Mouse (Mus musculus) lung, postnatal 0 days (tissue): ENCODE measurements at regions not wholly inside any gene's neighbourhood (a gene's known extent, or its start where the extent isn't known, plus 50 kb on each side); places are given as distances from the start of the nearest gene placed in this dataset.

Experiments used
- ATAC-seq: fragments of 200-750 bp; cut with Nextera tagmentation; 2 replicates; pipeline ENCODE4 v1.8.0; 2017; ENCODE audit warnings: moderate library complexity
- DNase-seq: peaks from one replicate; pipeline ENCODE4 v3.0.0-alpha.2; 2016; ENCODE audit warnings: low spot score
- H3K27ac ChIP-seq: fragments of 300-500 bp; sonication (generic); 2 replicates; pipeline ENCODE4 v1.5.1; 2014; ENCODE audit warnings: antibody characterized with exemption, mild to moderate bottlenecking, low read length, mixed read lengths
- H3K27me3 ChIP-seq: fragments of 300-500 bp; sonication (generic); replicated peaks from 2 replicates; pipeline ENCODE4 v1.6.1; 2014; ENCODE audit warnings: low read length, mixed read lengths; ENCODE audit not compliant: insufficient read depth
- H3K36me3 ChIP-seq: fragments of 300-500 bp; sonication (generic); 2 replicates; pipeline ENCODE4 v1.6.1; 2014; ENCODE audit warnings: low read length, mixed read lengths; ENCODE audit not compliant: insufficient read depth
- H3K4me1 ChIP-seq: fragments of 300-500 bp; sonication (generic); 2 replicates; pipeline ENCODE4 v1.6.1; 2014; ENCODE audit warnings: antibody characterized with exemption, low read depth, low read length, mixed read lengths; ENCODE audit not compliant: insufficient read depth
- H3K4me2 ChIP-seq: fragments of 300-500 bp; sonication (generic); replicated peaks from 2 replicates; pipeline ENCODE4 v1.6.1; 2014; ENCODE audit warnings: low read depth, mild to moderate bottlenecking, low read length, moderate library complexity, mixed read lengths
- H3K4me3 ChIP-seq: fragments of 300-500 bp; sonication (generic); 2 replicates; pipeline ENCODE4 v1.5.1; 2014; ENCODE audit warnings: low read depth, low read length
- H3K9ac ChIP-seq: fragments of 300-500 bp; sonication (generic); replicated peaks from 2 replicates; pipeline ENCODE4 v1.6.1; 2014; ENCODE audit warnings: low read depth, mild to moderate bottlenecking
- H3K9me3 ChIP-seq: fragments of 300-500 bp; sonication (generic); 2 replicates; pipeline ENCODE4 v1.6.1; 2016; ENCODE audit warnings: low read length, mixed read lengths
- CTCF ChIP-seq: IDR thresholded peaks from 2 replicates; pipeline ENCODE4 v1.5.1; 2016; ENCODE audit warnings: antibody characterized with exemption, mild to moderate bottlenecking
- EP300 ChIP-seq: IDR thresholded peaks from 2 replicates; pipeline ENCODE4 v1.6.1; 2016; ENCODE audit warnings: antibody characterized with exemption, mild to moderate bottlenecking, control low read depth
- WGBS: fragments of 180-500 bp; shearing (Covaris S2); extraction: QIAGEN DNeasy Blood & Tissue Kit; methylation state at CpG from one replicate; pipeline ENCODE4 v1.1.7; 2014; 5-methylcytosine and 5-hydroxymethylcytosine counted together

GRCm38 (mm10) chr8:50310308-50310707 is 1466.6 kb upstream of the Tenm3 start:
- H3K36me3 ChIP-seq = no peaks in the 10 kb centered on the region
- ATAC-seq (no peak), DNase-seq (no peak)
- H3K9me3 ChIP-seq = no peaks in the 10 kb centered on the region
- no peak overlapping the region for H3K27ac ChIP-seq
- TF ChIP-seq CTCF (no peak), EP300 (no peak)
- H3K4me1 ChIP-seq = no peaks in the 10 kb centered on the region
- H3K9ac ChIP-seq = no peak overlapping the region
- no peak overlapping the region for H3K4me2 ChIP-seq
- no peaks in the 10 kb centered on the region for H3K27me3 ChIP-seq
- no peak overlapping the region for H3K4me3 ChIP-seq
- 62% methylated on average over 3 of the region's 3 CpGs for WGBS

- H3K4me1 ChIP-seq = no peaks in the 10 kb centered on the region
- no peak for ATAC-seq
- H3K27me3 ChIP-seq = no peaks in the 10 kb centered on the region
- TF ChIP-seq CTCF (no peak), EP300 (no peak)
- H3K27ac ChIP-seq = no peak overlapping the region
- no peak overlapping the region for H3K4me2 ChIP-seq
- H3K36me3 ChIP-seq = no peaks in the 10 kb centered on the region
- 54% methylated on average over 6 of the region's 6 CpGs for WGBS
- H3K9me3 ChIP-seq = no peaks in the 10 kb centered on the region
- H3K4me3 ChIP-seq = no peak overlapping the region
- DNase-seq = no peak
- no peak overlapping the region for H3K9ac ChIP-seq
Observed at GRCm38 (mm10) chr8:50300316-50300715, 1456.6 kb upstream of the Tenm3 start.

GRCm38 (mm10) chr8:50293501-50293900 is 1449.8 kb upstream of the Tenm3 start:
- Histone ChIP-seq H3K4me2 (no peak overlapping the region), H3K4me1 (no peaks in the 10 kb centered on the region), H3K4me3 (no peak overlapping the region), H3K9ac (no peak overlapping the region), H3K36me3 (no peaks in the 10 kb centered on the region), H3K27ac (no peak overlapping the region), H3K27me3 (no peaks in the 10 kb centered on the region), H3K9me3 (no peaks in the 10 kb centered on the region)
- DNase-seq = peak; percentile 76
- peak; percentile 80 for TF ChIP-seq CTCF
- TF ChIP-seq EP300 = no peak
- ATAC-seq = no peak
- WGBS = under 1% methylated on average over 4 of the region's 4 CpGs

- 35% methylated on average over 7 of the region's 7 CpGs for WGBS
- TF ChIP-seq EP300 (no peak), CTCF (peak; percentile 74)
- no peak overlapping the region for H3K27ac ChIP-seq
- H3K4me2 ChIP-seq = no peak overlapping the region
- no peaks in the 10 kb centered on the region for H3K36me3 ChIP-seq
- no peak overlapping the region for H3K4me3 ChIP-seq
- H3K9me3 ChIP-seq = no peaks in the 10 kb centered on the region
- no peaks in the 10 kb centered on the region for H3K4me1 ChIP-seq
- no peak overlapping the region for H3K9ac ChIP-seq
- no peak for ATAC-seq
- DNase-seq = peak; percentile 28
- no peaks in the 10 kb centered on the region for H3K27me3 ChIP-seq
Observed at GRCm38 (mm10) chr8:50292158-50292557, 1448.4 kb upstream of the Tenm3 start.

- Histone ChIP-seq H3K36me3 (no peaks in the 10 kb centered on the region), H3K27ac (no peak overlapping the region), H3K9me3 (no peaks in the 10 kb centered on the region), H3K4me2 (no peak overlapping the region), H3K27me3 (no peaks in the 10 kb centered on the region), H3K4me3 (no peak overlapping the region), H3K4me1 (no peaks in the 10 kb centered on the region), H3K9ac (no peak overlapping the region)
- no peak for ATAC-seq
- TF ChIP-seq CTCF (no peak), EP300 (no peak)
- 62% methylated on average over 1 of the region's 1 CpGs for WGBS
- no peak for DNase-seq
Observed at GRCm38 (mm10) chr8:50276346-50276745, 1432.6 kb upstream of the Tenm3 start.

GRCm38 (mm10) chr8:50264757-50265156 is 1421.0 kb upstream of the Tenm3 start:
- H3K27ac ChIP-seq = no peak overlapping the region
- H3K36me3 ChIP-seq = no peaks in the 10 kb centered on the region
- WGBS = 46% methylated on average over 4 of the region's 4 CpGs
- H3K4me2 ChIP-seq = no peak overlapping the region
- ATAC-seq (no peak), DNase-seq (no peak)
- TF ChIP-seq EP300 (no peak), CTCF (no peak)
- no peaks in the 10 kb centered on the region for H3K27me3 ChIP-seq
- no peak overlapping the region for H3K4me3 ChIP-seq
- no peaks in the 10 kb centered on the region for H3K9me3 ChIP-seq
- H3K4me1 ChIP-seq = no peaks in the 10 kb centered on the region
- no peak overlapping the region for H3K9ac ChIP-seq
